Mouse (Mus musculus) lung, postnatal 0 days (tissue): Measurements from ENCODE around the gene Vezt. TPM values are rescaled to one million over a fixed set of nuclear protein-coding genes. Genes with fewer than 3 reads are reported as not detected.

ENCODE experiments used
- ATAC-seq: fragments of 200-750 bp; cut with Nextera tagmentation; 2 replicates; pipeline ENCODE4 v1.8.0; 2017; ENCODE audit warnings: moderate library complexity
- DNase-seq: peaks from one replicate; pipeline ENCODE4 v3.0.0-alpha.2; 2016; ENCODE audit warnings: low spot score
- H3K27ac ChIP-seq: fragments of 300-500 bp; sonication (generic); 2 replicates; pipeline ENCODE4 v1.5.1; 2014; ENCODE audit warnings: antibody characterized with exemption, mild to moderate bottlenecking, low read length, mixed read lengths
- H3K27me3 ChIP-seq: fragments of 300-500 bp; sonication (generic); replicated peaks from 2 replicates; pipeline ENCODE4 v1.6.1; 2014; ENCODE audit warnings: low read length, mixed read lengths; ENCODE audit not compliant: insufficient read depth
- H3K36me3 ChIP-seq: fragments of 300-500 bp; sonication (generic); 2 replicates; pipeline ENCODE4 v1.6.1; 2014; ENCODE audit warnings: low read length, mixed read lengths; ENCODE audit not compliant: insufficient read depth
- H3K4me1 ChIP-seq: fragments of 300-500 bp; sonication (generic); 2 replicates; pipeline ENCODE4 v1.6.1; 2014; ENCODE audit warnings: antibody characterized with exemption, low read depth, low read length, mixed read lengths; ENCODE audit not compliant: insufficient read depth
- H3K4me2 ChIP-seq: fragments of 300-500 bp; sonication (generic); replicated peaks from 2 replicates; pipeline ENCODE4 v1.6.1; 2014; ENCODE audit warnings: low read depth, mild to moderate bottlenecking, low read length, moderate library complexity, mixed read lengths
- H3K4me3 ChIP-seq: fragments of 300-500 bp; sonication (generic); 2 replicates; pipeline ENCODE4 v1.5.1; 2014; ENCODE audit warnings: low read depth, low read length
- H3K9ac ChIP-seq: fragments of 300-500 bp; sonication (generic); replicated peaks from 2 replicates; pipeline ENCODE4 v1.6.1; 2014; ENCODE audit warnings: low read depth, mild to moderate bottlenecking
- H3K9me3 ChIP-seq: fragments of 300-500 bp; sonication (generic); 2 replicates; pipeline ENCODE4 v1.6.1; 2016; ENCODE audit warnings: low read length, mixed read lengths
- CTCF ChIP-seq: IDR thresholded peaks from 2 replicates; pipeline ENCODE4 v1.5.1; 2016; ENCODE audit warnings: antibody characterized with exemption, mild to moderate bottlenecking
- EP300 ChIP-seq: IDR thresholded peaks from 2 replicates; pipeline ENCODE4 v1.6.1; 2016; ENCODE audit warnings: antibody characterized with exemption, mild to moderate bottlenecking, control low read depth
- WGBS: fragments of 180-500 bp; shearing (Covaris S2); extraction: QIAGEN DNeasy Blood & Tissue Kit; methylation state at CpG from one replicate; pipeline ENCODE4 v1.1.7; 2014; 5-methylcytosine and 5-hydroxymethylcytosine counted together
- polyA plus RNA-seq: library from polyadenylated mRNA; unstranded; fragments of >200 nt; fragmentation: Nextera tagmentation; extraction: Ambion mirVana; gene quantifications from 2 replicates; pipeline ENCODE4 v1.2.1, GENCODE M21; 2015

The Vezt gene
- polyA plus RNA-seq = 14.3 and 17.7 TPM in 2 replicates

- H3K9me3 ChIP-seq = no peaks in the 10 kb centered on the region
Measured at GRCm38 (mm10) chr10:94035658-94036374, at the start of gene Vezt, which contains the start of gene Fgd6. Vezt (minus strand) TSS chr10:94035817. Fgd6 (plus strand) TSS chr10:94036001.

GRCm38 (mm10) chr10:94082040-94082734 is 46.6 kb upstream of the Vezt start:
- no peak overlapping the region for H3K4me3 ChIP-seq
- H3K36me3 ChIP-seq = no peaks in the 10 kb centered on the region
- H3K27ac ChIP-seq = 0 out of 2 replicates have a peak overlapping the region, but pooled peaks have one; percentile 5
- WGBS = 26% methylated on average over 7 of the region's 7 CpGs
- DNase-seq (peak; percentile 39), ATAC-seq (peak; percentile 61)
- no peak overlapping the region for H3K4me2 ChIP-seq
- H3K27me3 ChIP-seq = no peaks in the 10 kb centered on the region
- peaks cover 6% of the 10 kb centered on the region for H3K4me1 ChIP-seq
- no peak for TF ChIP-seq CTCF
- no peak for TF ChIP-seq EP300
- no peak overlapping the region for H3K9ac ChIP-seq
- H3K9me3 ChIP-seq = no peaks in the 10 kb centered on the region

More at GRCm38 (mm10) chr10:94035658-94036374, at the start of gene Vezt, which contains the start of gene Fgd6:
- H3K4me3 ChIP-seq = peak within 1 kb of the TSS; percentile 90
- under 1% methylated on average over 62 of the region's 77 CpGs for WGBS
- peak within 1 kb of the TSS; percentile 74 for H3K27ac ChIP-seq
- peaks cover 8% of the 10 kb centered on the region for H3K4me1 ChIP-seq
- H3K27me3 ChIP-seq = no peaks in the 10 kb centered on the region
- ATAC-seq = peak; percentile 98
- peak within 1 kb of the TSS; percentile 82 for H3K9ac ChIP-seq
- peak; percentile 99 for DNase-seq
- H3K36me3 ChIP-seq = no peaks in the 10 kb centered on the region
- H3K4me2 ChIP-seq = peak within 1 kb of the TSS; percentile 73
- TF ChIP-seq CTCF = peak; percentile 77
- no peak for TF ChIP-seq EP300

DNA sequence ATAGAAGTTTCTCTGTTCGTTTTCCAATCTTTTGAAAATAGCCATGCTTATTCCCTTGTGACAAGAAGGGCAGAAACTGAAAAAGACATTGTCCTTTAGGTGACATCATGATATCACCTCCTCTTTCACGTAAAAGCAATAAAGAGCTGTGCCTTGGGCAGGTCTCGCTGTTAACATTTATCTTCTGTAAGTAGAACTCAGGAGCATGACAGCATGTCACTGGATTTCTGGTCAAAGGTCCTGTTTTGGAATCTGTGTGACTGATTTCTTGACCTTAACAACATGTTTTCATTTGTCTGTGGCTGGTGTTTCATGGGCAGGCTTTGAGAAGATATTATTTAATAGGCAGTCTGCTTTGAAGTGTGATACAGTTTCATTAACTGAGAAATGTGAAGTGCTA is 45.1 kb upstream of the Vezt start:
- 73% methylated on average over 3 of the region's 3 CpGs for WGBS

GRCm38 (mm10) chr10:94076966-94077825 is 41.6 kb upstream of the Vezt start:
- no peaks in the 10 kb centered on the region for H3K9me3 ChIP-seq
- no peak for TF ChIP-seq EP300
- TF ChIP-seq CTCF = no peak

More for the DNA sequence above, 45.1 kb upstream of the Vezt start:
- DNase-seq (no peak), ATAC-seq (no peak)
- no peak overlapping the region for H3K9ac ChIP-seq
- no peaks in the 10 kb centered on the region for H3K36me3 ChIP-seq
- TF ChIP-seq EP300 = no peak
- no peak for TF ChIP-seq CTCF
- H3K27me3 ChIP-seq = no peaks in the 10 kb centered on the region
- peaks cover 6% of the 10 kb centered on the region for H3K4me1 ChIP-seq
- no peak overlapping the region for H3K4me3 ChIP-seq
- H3K27ac ChIP-seq = no peak overlapping the region
- no peaks in the 10 kb centered on the region for H3K9me3 ChIP-seq
- no peak overlapping the region for H3K4me2 ChIP-seq

GRCm38 (mm10) chr10:94072916-94073465 is 37.4 kb upstream of the Vezt start:
- H3K4me3 ChIP-seq = no peak overlapping the region
- no peaks in the 10 kb centered on the region for H3K27me3 ChIP-seq
- H3K36me3 ChIP-seq = 0 out of 2 replicates have a peak, but pooled peaks cover 4% of the 10 kb centered on the region
- DNase-seq (no peak), ATAC-seq (no peak)
- TF ChIP-seq EP300 (no peak), CTCF (no peak)
- WGBS = 57% methylated on average over 4 of the region's 4 CpGs
- no peaks in the 10 kb centered on the region for H3K4me1 ChIP-seq
- no peaks in the 10 kb centered on the region for H3K9me3 ChIP-seq
- H3K27ac ChIP-seq = no peak overlapping the region
- no peak overlapping the region for H3K9ac ChIP-seq
- no peak overlapping the region for H3K4me2 ChIP-seq

More at GRCm38 (mm10) chr10:94076966-94077825, 41.6 kb upstream of the Vezt start:
- Histone ChIP-seq H3K4me2 (no peak overlapping the region), H3K4me1 (no peaks in the 10 kb centered on the region; the same call in 1 of the 2 replicates), H3K27me3 (no peaks in the 10 kb centered on the region), H3K9ac (no peak overlapping the region), H3K27ac (no peak overlapping the region), H3K4me3 (no peak overlapping the region), H3K36me3 (0 out of 2 replicates have a peak, but pooled peaks cover 4% of the 10 kb centered on the region)
- no peak for DNase-seq
- no peak for ATAC-seq
- 82% methylated on average over 14 of the region's 14 CpGs for WGBS
